Mouse (Mus musculus) midbrain, embryonic 14.5 days (tissue): ENCODE data around the gene Camta1. TPM values are rescaled to one million over a fixed set of nuclear protein-coding genes. Genes with fewer than 3 reads are reported as not detected.
A peak's percentile ranks its signal among the peaks of the same experiment; 100 is the strongest.

Source experiments
- ATAC-seq: fragments of 200-750 bp; cut with Nextera tagmentation; 2 replicates; pipeline ENCODE4 v1.8.0; 2017; ENCODE audit warnings: moderate number of reproducible peaks, moderate library complexity; ENCODE audit not compliant: low FRiP score, low TSS enrichment
- DNase-seq: peaks from one replicate; pipeline ENCODE4 v3.0.0-alpha.2; 2015
- H3K27ac ChIP-seq: fragments of 300-500 bp; sonication (generic); replicated peaks from 2 replicates; pipeline ENCODE4 v1.5.1; 2014; ENCODE audit warnings: mild to moderate bottlenecking, low read depth, low read length, moderate library complexity
- H3K27me3 ChIP-seq: fragments of 300-500 bp; sonication (generic); 2 replicates; pipeline ENCODE4 v1.6.1; 2014; ENCODE audit warnings: low read length, control low read depth, mixed read lengths; ENCODE audit not compliant: control insufficient read depth, insufficient read depth
- H3K36me3 ChIP-seq: fragments of 300-500 bp; sonication (generic); 2 replicates; pipeline ENCODE4 v1.6.1; 2014; ENCODE audit warnings: low read length, control low read depth; ENCODE audit not compliant: control insufficient read depth, insufficient read depth
- H3K4me1 ChIP-seq: fragments of 300-500 bp; sonication (generic); 2 replicates; pipeline ENCODE4 v1.6.1; 2014; ENCODE audit warnings: mild to moderate bottlenecking, antibody characterized with exemption, low read length, control low read depth; ENCODE audit not compliant: control insufficient read depth, insufficient read depth
- H3K4me2 ChIP-seq: fragments of 300-500 bp; sonication (generic); 2 replicates; pipeline ENCODE4 v1.6.1; 2014; ENCODE audit warnings: mild to moderate bottlenecking, low read length, moderate library complexity
- H3K4me3 ChIP-seq: fragments of 300-500 bp; sonication (generic); replicated peaks from 2 replicates; pipeline ENCODE4 v1.5.1; 2014; ENCODE audit warnings: low read depth, low read length
- H3K9ac ChIP-seq: fragments of 300-500 bp; sonication (generic); replicated peaks from 2 replicates; pipeline ENCODE4 v1.6.1; 2014; ENCODE audit warnings: mild to moderate bottlenecking, low read length, moderate library complexity
- H3K9me3 ChIP-seq: fragments of 300-500 bp; sonication (generic); 2 replicates; pipeline ENCODE4 v1.6.1; 2016; ENCODE audit warnings: low read length, control low read depth, mixed read lengths; ENCODE audit not compliant: control insufficient read depth
- WGBS: fragments of 180-500 bp; shearing (Covaris S2); extraction: QIAGEN DNeasy Blood & Tissue Kit; methylation state at CpG from one replicate; pipeline ENCODE4 v1.1.7; 2014; 5-methylcytosine and 5-hydroxymethylcytosine counted together
- polyA plus RNA-seq: library from polyadenylated mRNA; unstranded; fragments of >200 nt; fragmentation: Nextera tagmentation; extraction: Ambion mirVana; gene quantifications from 2 replicates; pipeline ENCODE4 v1.2.1, GENCODE M21; 2014

The Camta1 gene
- polyA plus RNA-seq, 1 experiment from 2014 or later = 157 TPM

DNA sequence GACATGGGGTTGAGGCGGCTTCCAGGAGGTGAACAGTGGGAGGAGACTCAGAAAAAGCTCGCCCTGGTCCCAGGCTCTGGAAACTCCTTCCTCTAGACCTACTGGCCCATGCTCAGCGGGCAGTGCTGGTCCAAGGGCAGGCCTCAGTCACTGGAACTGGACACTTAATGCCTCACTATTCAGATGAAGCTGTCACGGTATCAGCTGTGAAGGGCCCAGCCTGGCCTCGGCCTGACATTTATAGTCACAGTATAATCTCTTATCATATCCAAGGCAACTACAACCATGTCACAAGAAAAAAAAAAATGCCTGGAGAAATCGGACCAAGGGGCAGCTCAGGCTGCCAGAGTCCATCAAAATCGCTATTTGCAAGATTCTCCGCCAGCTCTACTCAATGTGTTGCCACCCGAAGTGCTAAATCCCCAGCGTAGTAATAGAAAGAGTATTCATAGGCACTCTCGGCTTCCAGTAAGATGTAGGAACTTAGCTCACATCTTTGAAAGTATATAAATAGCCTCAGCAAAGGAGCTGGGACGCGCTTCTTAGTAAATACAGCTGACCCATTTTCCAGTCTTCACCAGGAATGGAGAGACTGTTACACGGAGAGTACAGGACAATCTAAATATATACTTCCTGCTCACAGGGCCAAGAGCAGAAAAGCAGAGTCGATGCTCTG is 110.3 kb downstream of the Camta1 start:
- Histone ChIP-seq H3K9ac (no peak overlapping the region), H3K4me3 (no peak overlapping the region), H3K9me3 (no peaks in the 10 kb centered on the region), H3K36me3 (no peaks in the 10 kb centered on the region), H3K4me1 (peaks cover 5% of the 10 kb centered on the region; the same call in 1 of the 2 replicates), H3K4me2 (no peak overlapping the region), H3K27ac (no peak overlapping the region), H3K27me3 (no peaks in the 10 kb centered on the region)
- DNase-seq (no peak), ATAC-seq (no peak)
- 83% methylated on average over 15 of the region's 15 CpGs for WGBS

DNA sequence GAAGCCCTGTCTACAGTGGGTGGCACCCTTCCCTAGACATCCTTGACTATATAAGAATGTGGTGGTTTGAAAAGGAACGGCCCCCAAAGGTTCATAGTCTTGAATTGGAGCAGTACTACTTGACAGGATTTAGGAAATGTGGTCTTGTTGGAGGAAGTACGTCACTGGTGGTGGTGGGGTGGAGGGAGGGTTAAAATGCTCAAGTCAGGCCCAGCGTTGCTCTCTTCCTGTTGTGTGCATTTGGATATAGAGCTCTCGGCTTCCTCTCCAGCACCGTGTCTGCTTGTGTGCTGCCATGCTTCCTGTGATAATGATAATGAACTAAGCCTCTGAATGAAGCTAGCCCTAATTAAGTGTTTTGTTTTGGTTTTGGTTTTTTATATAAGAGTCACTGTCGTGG is 114.0 kb downstream of the Camta1 start:
- peaks cover 5% of the 10 kb centered on the region; the same call in 1 of the 2 replicates for H3K4me1 ChIP-seq
- DNase-seq (no peak), ATAC-seq (no peak)
- no peak overlapping the region for H3K4me3 ChIP-seq
- 86% methylated on average over 6 of the region's 6 CpGs for WGBS
- H3K9ac ChIP-seq = no peak overlapping the region
- no peaks in the 10 kb centered on the region for H3K36me3 ChIP-seq
- H3K4me2 ChIP-seq = no peak overlapping the region
- H3K27me3 ChIP-seq = no peaks in the 10 kb centered on the region
- H3K27ac ChIP-seq = no peak overlapping the region
- no peaks in the 10 kb centered on the region for H3K9me3 ChIP-seq

DNA sequence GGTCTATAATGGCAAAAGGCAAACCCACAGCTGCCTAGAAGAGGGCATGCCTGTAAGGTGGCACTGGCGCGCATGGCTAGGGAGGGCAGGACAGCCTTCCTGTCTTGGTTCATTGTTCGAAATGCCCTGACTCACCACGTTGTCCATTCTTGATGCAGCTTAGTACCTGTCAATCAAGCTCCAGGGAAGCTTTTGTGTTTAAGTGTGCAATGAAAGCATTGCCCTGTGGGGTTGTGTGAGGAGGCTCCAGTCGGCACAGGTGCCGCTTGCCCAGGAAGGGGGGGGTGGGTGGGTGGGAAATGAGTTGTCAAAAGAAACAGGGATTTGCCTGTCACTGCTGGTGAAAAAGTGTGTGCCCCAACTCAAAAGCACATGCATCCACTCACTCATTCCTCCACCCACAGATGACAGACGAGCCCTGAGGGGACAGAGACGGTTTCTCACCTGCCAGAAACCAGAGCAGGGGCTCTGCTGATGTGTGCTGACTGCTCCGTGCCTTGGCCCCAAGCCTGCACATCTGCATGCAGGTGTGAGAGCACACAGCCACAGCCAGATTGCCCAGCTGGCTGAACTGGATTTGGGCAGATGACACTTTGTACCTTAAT is 115.6 kb downstream of the Camta1 start:
- Histone ChIP-seq H3K27ac (no peak overlapping the region), H3K4me3 (no peak overlapping the region), H3K36me3 (no peaks in the 10 kb centered on the region), H3K27me3 (no peaks in the 10 kb centered on the region), H3K4me1 (peaks cover 13% of the 10 kb centered on the region), H3K9me3 (no peaks in the 10 kb centered on the region), H3K9ac (no peak overlapping the region), H3K4me2 (no peak overlapping the region)
- DNase-seq (peak; percentile 49), ATAC-seq (no peak)
- 19% methylated on average over 9 of the region's 9 CpGs for WGBS

DNA sequence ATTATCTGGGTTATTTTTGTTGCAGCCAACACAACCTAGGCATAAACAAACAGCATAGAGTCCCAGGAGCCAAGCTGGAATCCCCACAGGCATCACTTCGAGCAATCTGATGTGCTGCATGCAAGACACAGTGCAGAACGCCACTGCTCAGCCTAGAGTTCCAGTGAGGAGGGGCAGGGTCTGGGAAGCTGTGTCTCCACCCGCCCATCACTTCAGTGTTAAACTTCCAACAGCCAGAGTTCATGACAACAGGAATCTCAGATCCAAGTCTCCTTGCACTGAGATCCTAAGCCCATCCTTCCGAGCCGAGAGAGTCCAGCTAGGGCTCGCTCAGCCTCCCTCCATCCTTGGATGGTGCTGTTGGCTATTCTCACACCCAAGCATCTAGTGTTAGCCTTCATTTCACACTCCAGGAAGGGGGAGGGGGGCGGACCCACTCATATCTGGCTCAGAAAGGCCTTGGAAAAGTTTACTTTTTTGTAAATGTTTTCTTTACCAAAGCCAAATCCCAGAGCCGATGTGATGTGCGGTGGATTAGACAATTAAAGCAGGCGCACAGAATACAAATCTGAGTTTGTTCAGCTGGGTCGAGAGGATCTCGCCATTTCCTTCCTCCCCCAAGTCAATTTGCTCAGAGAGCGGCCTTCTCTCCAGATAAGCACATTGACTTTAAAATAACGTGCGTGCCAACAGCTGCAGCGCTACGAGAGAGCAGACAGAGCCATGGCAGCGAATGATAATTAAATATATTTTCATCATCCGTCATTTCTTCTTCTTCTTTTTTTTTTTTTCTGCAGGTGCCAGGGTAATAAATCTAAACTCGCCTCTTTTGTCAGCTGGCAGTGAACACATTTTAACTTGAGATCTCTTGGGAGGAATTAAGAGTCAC is 120.2 kb downstream of the Camta1 start:
- Histone ChIP-seq H3K4me3 (no peak overlapping the region), H3K27me3 (no peaks in the 10 kb centered on the region)
- WGBS = 50% methylated on average over 20 of the region's 20 CpGs

GRCm38 (mm10) chr4:151739348-151739956 is 122.2 kb downstream of the Camta1 start:
- H3K4me3 ChIP-seq = no peak overlapping the region
- no peaks in the 10 kb centered on the region for H3K27me3 ChIP-seq
- DNase-seq (no peak), ATAC-seq (no peak)
- no peak overlapping the region for H3K9ac ChIP-seq
- H3K4me2 ChIP-seq = no peak overlapping the region
- peaks cover 19% of the 10 kb centered on the region for H3K4me1 ChIP-seq
- H3K9me3 ChIP-seq = no peaks in the 10 kb centered on the region
- no peaks in the 10 kb centered on the region for H3K36me3 ChIP-seq
- H3K27ac ChIP-seq = no peak overlapping the region
- 82% methylated on average over 12 of the region's 12 CpGs for WGBS

More for the DNA sequence above, 120.2 kb downstream of the Camta1 start:
- H3K9ac ChIP-seq = no peak overlapping the region
- H3K4me2 ChIP-seq = no peak overlapping the region
- H3K27ac ChIP-seq = peak overlapping the region; percentile 37
- ATAC-seq (no peak), DNase-seq (peak; percentile 63)
- no peaks in the 10 kb centered on the region for H3K9me3 ChIP-seq
- no peaks in the 10 kb centered on the region for H3K36me3 ChIP-seq
- H3K4me1 ChIP-seq = peaks cover 19% of the 10 kb centered on the region

- DNase-seq (peak; percentile 57), ATAC-seq (no peak)
- H3K4me2 ChIP-seq = no peak overlapping the region
- no peaks in the 10 kb centered on the region for H3K27me3 ChIP-seq
- 66% methylated on average over 11 of the region's 11 CpGs for WGBS
- no peak overlapping the region for H3K4me3 ChIP-seq
- H3K27ac ChIP-seq = no peak overlapping the region; the same call in 1 of the 2 replicates
- no peak overlapping the region for H3K9ac ChIP-seq
- no peaks in the 10 kb centered on the region for H3K36me3 ChIP-seq
- H3K9me3 ChIP-seq = no peaks in the 10 kb centered on the region
- peaks cover 19% of the 10 kb centered on the region for H3K4me1 ChIP-seq
Measured at GRCm38 (mm10) chr4:151738875-151739274, 122.8 kb downstream of the Camta1 start.

DNA sequence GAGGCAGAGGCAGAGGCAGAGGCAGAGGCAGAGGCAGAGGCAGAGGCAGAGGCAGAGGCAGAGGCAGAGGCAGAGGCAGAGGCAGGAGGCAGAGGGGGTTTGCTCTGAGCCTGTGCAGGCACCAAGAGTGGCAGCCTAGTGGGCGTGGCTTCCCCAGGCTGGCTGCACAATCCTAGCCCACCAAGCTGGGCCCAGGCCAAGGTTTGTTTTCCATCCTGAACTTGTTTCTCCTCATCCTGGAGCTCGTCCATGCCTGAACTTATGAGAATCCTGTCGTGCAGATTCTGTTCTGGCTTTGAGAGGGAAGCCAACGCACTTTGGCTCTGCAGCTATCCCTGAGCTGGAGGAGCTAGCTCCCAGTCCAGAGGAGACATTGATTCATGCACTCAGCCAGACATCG is 123.4 kb downstream of the Camta1 start:
- H3K4me1 ChIP-seq = peaks cover 19% of the 10 kb centered on the region
- no peaks in the 10 kb centered on the region for H3K36me3 ChIP-seq
- H3K27me3 ChIP-seq = no peaks in the 10 kb centered on the region
- no peak overlapping the region for H3K27ac ChIP-seq
- H3K9ac ChIP-seq = no peak overlapping the region
- ATAC-seq = no peak
- 81% methylated on average over 5 of the region's 5 CpGs for WGBS
- DNase-seq = no peak
- H3K4me3 ChIP-seq = no peak overlapping the region
- no peak overlapping the region for H3K4me2 ChIP-seq
- no peaks in the 10 kb centered on the region for H3K9me3 ChIP-seq

- no peaks in the 10 kb centered on the region for H3K4me1 ChIP-seq
- H3K27me3 ChIP-seq = no peaks in the 10 kb centered on the region
- ATAC-seq (no peak), DNase-seq (no peak)
- H3K9me3 ChIP-seq = no peaks in the 10 kb centered on the region
- H3K9ac ChIP-seq = no peak overlapping the region
- H3K4me3 ChIP-seq = no peak overlapping the region
- WGBS = 73% methylated on average over 10 of the region's 10 CpGs
- no peak overlapping the region for H3K4me2 ChIP-seq
- no peak overlapping the region for H3K27ac ChIP-seq
- no peaks in the 10 kb centered on the region for H3K36me3 ChIP-seq
Measured at GRCm38 (mm10) chr4:151732668-151733067, 129.0 kb downstream of the Camta1 start.
